Mouse (Mus musculus) cerebellum, adult 2 months (tissue): ENCODE measurements around the gene Rpl34. TPM values are rescaled to one million over a fixed set of nuclear protein-coding genes. Genes with fewer than 3 reads are reported as not detected.

Experiments
- DNase-seq, 2 experiments: peaks; one replicate each; pipeline ENCODE4 v3.0.0; 2021
- H3K27ac ChIP-seq: fragments of 200-500 bp; 2 replicates; pipeline ENCODE4 v1.5.1; 2012; ENCODE audit warnings: low read length, control low read depth, inconsistent platforms; ENCODE audit not compliant: insufficient read depth
- H3K27me3 ChIP-seq: fragments of 200-500 bp; 2 replicates; pipeline ENCODE4 v1.6.1; 2012; ENCODE audit warnings: inconsistent platforms, mild to moderate bottlenecking, low read length, moderate library complexity; ENCODE audit not compliant: control insufficient read depth, insufficient read depth
- H3K4me1 ChIP-seq: fragments of 200-500 bp; 2 replicates; pipeline ENCODE4 v1.6.1; 2011; ENCODE audit warnings: low read length; ENCODE audit not compliant: control insufficient read depth, insufficient read depth
- H3K4me3 ChIP-seq: fragments of 200-500 bp; replicated peaks from 2 replicates; pipeline ENCODE3; 2011; ENCODE audit warnings: mild to moderate bottlenecking, low read depth, low read length, control low read depth; ENCODE audit not compliant: insufficient read depth
- CTCF ChIP-seq: fragments of 200-500 bp; IDR thresholded peaks from 2 replicates; pipeline ENCODE4 v1.5.1; 2011; ENCODE audit warnings: low read depth, mild to moderate bottlenecking, control low read depth, low read length, moderate library complexity, borderline replicate concordance; ENCODE audit not compliant: insufficient read depth
- POLR2A ChIP-seq: fragments of 200-500 bp; IDR thresholded peaks from 2 replicates; pipeline ENCODE4 v1.6.1; 2011; ENCODE audit warnings: low read length, control low read depth, borderline replicate concordance; ENCODE audit not compliant: insufficient read depth
- WGBS: fragments of 180-500 bp; shearing (Covaris S2); methylation state at CpG from one replicate; pipeline ENCODE4 v1.1.7; 2018; 5-methylcytosine and 5-hydroxymethylcytosine counted together
- polyA plus RNA-seq: library from polyadenylated mRNA; depleted of rRNA; stranded (reverse); fragments of >200 nt; gene quantifications from 2 replicates; pipeline ENCODE4 v1.2.3, GENCODE M21; 2012; rRNA removed

The Rpl34 gene
- polyA plus RNA-seq, 1 experiment: 913 TPM

DNA sequence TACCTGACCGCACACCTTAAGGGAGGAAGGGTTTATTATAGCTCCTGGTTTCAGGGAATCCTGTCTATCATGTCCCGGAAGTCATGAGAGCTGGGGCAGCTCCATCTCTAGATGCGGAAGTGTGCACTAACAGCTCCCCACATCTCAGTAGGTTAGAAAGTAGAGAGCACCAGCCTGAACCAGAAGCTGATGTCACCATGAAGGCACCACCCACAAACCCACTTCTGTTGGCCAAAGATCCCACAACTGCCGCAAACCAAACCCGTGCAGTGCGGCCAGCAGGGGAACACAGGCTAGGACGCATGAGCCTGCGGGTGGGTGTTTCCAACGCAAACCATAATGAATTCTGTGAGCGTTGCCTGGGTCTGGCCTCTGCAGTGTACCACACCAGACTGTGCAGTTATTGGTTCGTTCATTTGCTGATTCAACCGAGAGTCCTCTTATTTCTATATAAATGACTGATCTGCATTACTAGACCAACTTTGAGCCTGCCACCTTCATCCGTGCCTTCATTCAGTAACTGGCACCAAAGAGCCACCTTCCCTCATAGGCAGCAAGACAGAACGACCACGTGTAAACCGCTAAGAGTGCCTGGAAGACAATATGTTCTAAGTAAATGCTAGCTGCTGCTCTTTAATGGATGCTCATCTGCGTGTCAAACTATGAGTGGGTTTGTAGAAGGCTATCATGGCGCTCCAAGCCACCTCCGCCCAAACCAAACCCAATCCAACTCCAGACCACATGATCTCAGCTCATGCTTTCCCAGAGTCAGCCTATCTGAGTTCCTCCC is 52.3 kb downstream of the Rpl34 start:
- WGBS: 94% methylated on average over 19 of the region's 19 CpGs
- TF ChIP-seq POLR2A: no peak
- TF ChIP-seq CTCF: no peak
- Histone ChIP-seq H3K27ac (no peak overlapping the region), H3K4me3 (no peak overlapping the region), H3K27me3 (no peaks in the 10 kb centered on the region), H3K4me1 (no peaks in the 10 kb centered on the region)
- no peak for DNase-seq

Other genes starting within 250 kb of the Rpl34 start
- gene Etnppl, start 113.0 kb downstream of the Rpl34 start, polyA plus RNA-seq: 35.0 and 37.9 TPM in 2 replicates
- 62.9 and 64.4 TPM in 2 replicates for gene Ostc, start 21.0 kb downstream of the Rpl34 start, polyA plus RNA-seq